Mouse (Mus musculus) cerebellum, adult 9-11 months (tissue): ENCODE data around the gene Gpr142.

Experiments used
- DNase-seq: peaks from one replicate; pipeline ENCODE4 v3.0.0; 2022

Gpr142 gene

DNA sequence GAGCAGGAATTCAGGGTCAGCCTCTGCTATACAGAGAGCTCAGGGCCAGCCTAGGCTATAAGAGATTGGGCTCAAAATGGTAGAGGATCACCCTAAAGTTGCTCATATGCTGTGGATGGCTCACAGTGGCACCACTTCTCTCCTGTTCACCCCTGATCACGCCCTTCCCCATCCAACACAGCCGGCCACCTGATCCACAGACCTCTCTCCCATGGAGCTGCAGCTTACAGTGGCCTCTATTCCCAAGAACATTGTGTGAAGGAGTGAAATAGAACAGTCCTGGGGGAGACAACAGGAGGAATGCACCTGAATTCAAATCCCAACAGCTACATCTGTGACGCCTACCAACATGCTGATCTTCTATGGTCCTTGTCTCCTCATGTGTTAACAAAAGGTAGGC, at the start of gene Gpr142:
Gene Gpr142, plus strand, starts transcription at position 301 of the 400 bp plus-strand sequence.
- DNase-seq = no peak

GRCm38 (mm10) chr11:114764820-114765818, 33.6 kb upstream of the Gpr142 start, which contains the start of gene Kif19a:
TSS of gene Kif19a (plus strand) at chr11:114765388.
- DNase-seq = peak; percentile 50

GRCm38 (mm10) chr11:114769911-114770310, 28.8 kb upstream of the Gpr142 start:
- no peak for DNase-seq

- no peak for DNase-seq
These were observed 26.8 kb upstream of the Gpr142 start for GRCm38 (mm10) chr11:114771896-114772295.

DNA sequence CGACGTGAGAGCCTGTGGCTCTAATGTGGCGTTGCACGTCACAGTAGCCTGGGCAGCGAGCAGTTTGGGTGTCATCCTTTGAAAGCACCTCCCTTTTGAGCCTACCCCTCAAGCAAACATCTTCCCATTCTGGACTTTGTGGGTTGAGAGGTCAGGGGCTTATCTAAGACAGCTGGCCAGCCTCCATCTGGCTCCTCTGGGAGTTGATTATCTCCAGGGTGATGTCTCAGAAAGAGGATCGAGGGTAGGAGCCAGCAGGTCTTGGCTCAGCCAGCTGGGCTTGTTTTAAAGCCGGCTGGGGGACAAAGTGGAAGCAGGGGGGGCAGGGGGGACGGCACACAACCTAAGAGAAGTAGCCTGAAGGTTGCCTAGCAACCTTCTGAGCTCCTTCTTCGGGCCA, 18.6 kb upstream of the Gpr142 start:
- DNase-seq = no peak

DNA sequence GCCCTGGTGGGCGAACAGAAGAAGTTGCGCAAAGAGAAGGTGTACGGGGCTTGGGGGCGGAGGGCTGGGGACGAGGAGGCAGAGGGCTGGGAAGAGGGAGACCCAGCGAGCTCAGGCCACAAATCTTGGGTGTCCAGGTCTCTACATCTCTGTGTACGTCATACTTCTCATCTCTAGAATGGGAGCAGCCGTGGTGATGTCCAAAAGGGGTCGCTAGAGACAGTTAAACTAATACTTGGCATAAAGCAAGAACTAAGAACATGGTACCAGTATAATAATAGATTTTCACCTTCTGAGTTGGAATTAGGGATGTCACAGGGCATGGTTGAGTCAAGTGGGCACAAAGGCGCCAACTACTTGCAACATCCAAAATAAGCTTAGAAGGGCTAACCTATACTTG, 12.8 kb upstream of the Gpr142 start:
- peak; percentile 32 for DNase-seq

- peak; percentile 35 for DNase-seq
These were observed 12.4 kb upstream of the Gpr142 start for GRCm38 (mm10) chr11:114786326-114786725.

DNA sequence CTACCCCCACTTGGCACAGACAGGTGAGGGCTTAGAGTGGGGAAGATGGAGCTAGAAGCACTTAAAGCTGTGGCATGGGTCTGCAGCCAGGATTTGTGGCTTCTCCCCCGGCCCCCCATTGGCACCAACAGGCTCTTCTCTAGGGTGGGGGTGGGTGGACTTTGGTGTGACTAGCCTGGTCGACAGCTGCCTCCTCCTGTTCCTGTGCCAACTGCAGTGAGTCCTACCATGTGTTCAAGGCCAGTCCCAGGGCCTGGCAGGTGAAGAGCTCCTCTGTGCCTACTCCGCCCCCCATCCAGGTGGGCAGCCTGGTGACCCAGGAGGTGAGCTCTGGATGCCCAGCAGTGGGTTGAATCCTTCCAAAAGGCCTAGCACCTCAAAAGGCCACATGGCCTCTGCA, 11.1 kb upstream of the Gpr142 start:
- peak; percentile 59 for DNase-seq

DNA sequence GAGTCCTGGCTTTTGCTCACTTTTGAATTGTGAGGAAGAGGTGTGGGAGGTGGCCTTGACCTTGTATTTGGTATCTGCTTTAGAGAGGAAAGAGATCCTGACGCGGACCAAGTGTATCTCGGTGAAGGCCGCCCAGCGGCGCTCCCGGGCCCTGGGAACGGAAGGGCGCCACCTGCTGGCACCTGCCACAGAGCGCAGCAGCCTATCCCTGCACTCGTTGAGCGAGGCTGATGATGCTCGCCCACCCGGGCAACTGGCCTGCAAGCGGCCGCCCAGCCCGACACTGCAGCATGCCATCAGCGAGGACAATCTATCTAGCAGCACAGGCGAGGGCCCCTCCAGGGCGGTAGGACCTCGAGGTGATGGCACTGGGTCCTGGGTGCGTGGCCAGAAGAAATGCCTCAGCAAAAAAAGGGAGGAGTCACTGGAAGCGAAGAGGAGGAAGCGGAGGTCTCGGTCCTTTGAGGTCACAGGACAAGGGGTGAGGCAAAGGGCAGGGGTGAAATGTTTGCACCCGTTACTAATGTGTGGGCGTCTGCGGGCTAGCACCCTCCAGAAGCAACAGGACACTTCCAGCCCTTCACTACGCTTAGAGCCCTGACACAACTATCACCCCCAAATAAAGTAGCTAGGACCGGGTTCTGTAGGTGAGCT, 9.5 kb upstream of the Gpr142 start:
- DNase-seq = peak; percentile 86

DNA sequence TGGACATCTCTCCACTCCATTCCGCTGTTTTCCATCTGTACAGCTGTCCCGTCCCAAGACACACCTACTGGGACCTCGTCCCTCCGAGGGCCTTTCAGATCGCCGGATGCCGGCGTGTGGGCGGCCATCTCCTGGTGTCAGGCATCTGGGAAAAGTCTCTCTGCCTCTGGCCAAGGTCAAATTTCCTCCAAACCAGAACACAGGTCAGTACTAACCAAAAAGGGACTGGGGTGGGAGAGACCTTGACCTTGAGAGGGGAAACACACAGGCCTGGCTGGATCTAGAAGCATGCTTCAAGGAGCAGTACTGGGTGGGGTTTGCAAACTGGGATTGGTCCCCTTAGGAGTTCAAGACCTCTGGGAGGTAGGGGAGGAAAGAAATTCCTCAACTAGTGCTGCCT, 9.0 kb upstream of the Gpr142 start:
- peak; percentile 62 for DNase-seq

GRCm38 (mm10) chr11:114790171-114790570, 8.6 kb upstream of the Gpr142 start:
- DNase-seq = peak; percentile 67

DNA sequence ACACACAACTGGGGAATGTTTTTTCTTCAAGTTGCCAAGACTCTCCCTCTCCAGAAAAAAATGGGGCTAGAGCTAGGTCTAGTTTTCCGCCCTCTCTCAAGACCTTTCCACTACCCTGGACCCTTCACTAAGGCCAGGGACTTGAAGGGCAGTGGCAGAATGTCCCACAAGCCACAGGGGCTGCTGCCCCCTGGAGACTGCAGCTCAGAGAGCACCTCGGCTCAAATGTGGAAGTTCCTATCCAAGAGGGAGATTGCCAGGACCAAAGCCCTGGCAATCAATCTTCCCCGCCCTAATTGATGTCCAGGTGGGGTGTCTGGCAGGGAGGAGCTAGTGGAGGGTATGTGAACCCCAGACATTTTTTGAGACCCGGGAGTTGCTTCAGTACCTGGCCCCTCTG, 7.9 kb upstream of the Gpr142 start:
- peak; percentile 68 for DNase-seq

GRCm38 (mm10) chr11:114791351-114791889, 7.3 kb upstream of the Gpr142 start:
- no peak for DNase-seq

DNA sequence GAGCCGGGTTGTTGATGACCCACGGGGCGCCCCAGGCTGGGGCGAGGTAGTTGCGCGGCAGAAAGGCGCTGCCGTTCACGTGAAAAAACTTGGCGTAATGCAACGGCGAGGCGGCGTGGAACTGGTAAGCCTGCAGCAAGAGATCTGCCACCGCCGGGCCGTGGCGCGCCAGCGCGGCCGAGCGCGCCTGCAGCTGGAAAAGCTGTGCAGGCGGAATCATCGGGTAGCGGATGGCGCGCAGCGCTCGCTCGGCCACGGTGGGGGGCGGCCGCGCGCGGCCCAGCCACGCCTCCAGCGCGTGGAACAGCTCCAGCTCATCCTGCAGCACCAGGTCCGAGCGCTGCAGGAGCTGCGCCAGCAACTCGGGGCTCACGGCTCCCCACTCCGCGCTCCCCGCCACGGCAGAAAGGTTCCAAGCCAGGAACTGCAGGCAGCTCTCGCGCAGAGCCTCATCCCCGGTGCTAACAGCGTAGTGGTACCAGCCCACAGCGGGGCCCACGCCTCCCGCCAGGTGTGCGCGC, 6.8 kb upstream of the Gpr142 start:
- peak; percentile 85 for DNase-seq

- peak; percentile 53 for DNase-seq
These were observed 5.7 kb upstream of the Gpr142 start for GRCm38 (mm10) chr11:114792931-114793494.

GRCm38 (mm10) chr11:114793868-114794545, 4.7 kb upstream of the Gpr142 start:
- peak; percentile 75 for DNase-seq

GRCm38 (mm10) chr11:114794691-114795090, 4.0 kb upstream of the Gpr142 start:
- no peak for DNase-seq

- DNase-seq = peak; percentile 96
These were observed 3.4 kb upstream of the Gpr142 start for GRCm38 (mm10) chr11:114795231-114795746.

DNA sequence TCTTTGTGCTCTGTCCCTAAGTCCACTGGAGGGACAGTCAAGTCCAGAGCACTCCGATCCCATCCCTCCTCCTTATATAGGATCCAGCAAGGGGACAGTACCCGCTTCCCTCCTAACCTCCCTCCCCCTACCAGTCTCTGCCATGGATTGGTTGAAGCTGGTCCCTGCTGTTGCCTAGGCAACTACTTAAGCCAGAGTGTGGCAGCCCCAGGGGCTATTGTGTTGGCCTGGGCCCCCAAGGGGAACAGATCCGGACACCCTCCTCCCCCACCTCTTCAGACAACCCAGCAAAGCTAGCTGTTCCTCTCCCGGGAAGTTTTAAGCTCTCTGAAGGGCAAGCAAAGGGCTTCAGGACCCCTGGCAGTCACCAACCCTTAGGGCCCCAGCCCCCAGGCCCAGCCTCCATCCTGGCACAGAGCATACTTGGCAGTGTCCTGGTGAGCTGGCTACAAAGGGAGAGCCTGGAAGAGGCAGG, 2.8 kb upstream of the Gpr142 start, which contains the start of gene Btbd17:
Gene Btbd17, minus strand, starts transcription at position 98 of the 475 bp plus-strand sequence.
- DNase-seq = peak; percentile 83

GRCm38 (mm10) chr11:114797176-114797575, 1.5 kb upstream of the Gpr142 start:
- DNase-seq = peak; percentile 59

DNA sequence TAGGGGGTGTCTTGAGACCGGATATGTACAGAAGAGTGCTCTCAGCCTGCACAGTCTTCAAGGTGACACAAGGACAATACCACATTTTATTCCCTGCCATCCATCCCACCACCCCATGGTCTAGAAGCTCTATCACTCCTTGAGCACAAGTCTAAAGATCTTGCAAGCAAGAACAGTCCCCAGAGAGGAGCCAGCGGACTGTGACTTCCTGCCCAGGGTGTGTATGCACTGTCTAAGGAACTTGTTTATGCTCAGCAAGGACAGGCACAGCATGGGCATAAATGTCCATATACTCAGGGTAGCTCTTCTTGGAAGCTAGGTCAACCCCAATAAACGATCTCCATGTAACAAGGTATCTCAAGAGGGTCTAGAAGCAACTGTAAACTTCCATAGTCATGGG, 743 bp upstream of the Gpr142 start:
- peak; percentile 31 for DNase-seq

DNA sequence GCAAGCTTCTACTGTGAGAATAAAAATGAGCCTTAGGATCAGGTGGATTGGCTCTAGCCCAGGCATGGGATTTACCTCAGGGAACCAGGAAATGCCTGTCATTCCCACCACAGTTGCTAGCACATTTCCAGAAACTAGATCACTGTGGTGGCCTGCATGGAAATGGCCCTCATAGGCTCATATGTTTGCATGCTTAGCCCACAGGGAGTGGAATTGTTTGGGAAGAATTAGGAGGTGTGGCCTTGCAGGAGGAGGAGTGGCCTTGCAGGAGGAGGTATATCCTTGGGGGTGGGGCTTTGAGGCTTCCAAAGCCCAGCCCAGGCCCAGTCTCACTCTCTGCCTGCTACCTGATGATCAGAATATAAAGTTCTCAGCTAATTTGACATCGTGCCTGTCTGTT, 3.2 kb downstream of the Gpr142 start:
- peak; percentile 51 for DNase-seq
